Mouse (Mus musculus): ENCODE measurements at regions not wholly inside any gene's neighbourhood (a gene's known extent, or its start where the extent isn't known, plus 50 kb on each side); places are given as distances from the start of the nearest gene placed in this dataset.
A peak's percentile ranks its signal among the peaks of the same experiment; 100 is the strongest.

DNA sequence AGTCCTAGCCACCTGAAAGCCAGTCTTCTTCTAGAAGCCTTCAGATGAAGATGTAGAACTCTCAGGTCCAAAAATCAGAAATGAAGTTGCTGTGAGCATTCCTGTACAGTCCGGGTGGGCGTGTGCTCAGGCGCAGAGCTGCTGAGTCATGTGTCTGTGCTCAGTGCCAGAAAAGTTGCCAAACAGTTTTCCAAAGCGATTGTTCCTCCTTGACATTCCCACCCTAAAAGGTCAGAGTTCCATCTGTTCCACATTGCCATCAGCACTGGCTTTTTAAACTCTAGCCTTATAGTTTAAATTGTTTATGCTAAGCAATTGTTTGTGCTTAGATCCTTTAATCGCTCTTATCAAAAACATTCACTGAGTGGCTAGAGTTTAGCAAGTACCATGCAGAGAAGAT, 222.7 kb upstream of the Gadl1 start:
- DNase-seq (ENCODE audit: low spot score), result no peak
- H3K9ac ChIP-seq (ENCODE audit: low read length), result no peak overlapping the region
- no peak overlapping the region for H3K4me3 ChIP-seq (ENCODE audit: low read depth, low read length)
- H3K9me3 ChIP-seq (ENCODE audit: control insufficient read depth, low read length), result no peaks in the 10 kb centered on the region
- no peaks in the 10 kb centered on the region for H3K4me1 ChIP-seq (replicated peaks; ENCODE audit: control insufficient read depth, insufficient read depth, low read length)
- H3K27ac ChIP-seq (ENCODE audit: low read depth, low read length), result no peak overlapping the region
- H3K4me2 ChIP-seq (ENCODE audit: low read depth, low read length, severe bottlenecking), result no peak overlapping the region
- no peaks in the 10 kb centered on the region for H3K27me3 ChIP-seq (ENCODE audit: control insufficient read depth, insufficient read depth, low read length)
- 94% methylated on average over 5 of the region's 5 CpGs for WGBS
- no peak for ATAC-seq (replicated peaks; ENCODE audit: low FRiP score)
- no peaks in the 10 kb centered on the region for H3K36me3 ChIP-seq (ENCODE audit: control insufficient read depth, insufficient read depth, low read length)

DNA sequence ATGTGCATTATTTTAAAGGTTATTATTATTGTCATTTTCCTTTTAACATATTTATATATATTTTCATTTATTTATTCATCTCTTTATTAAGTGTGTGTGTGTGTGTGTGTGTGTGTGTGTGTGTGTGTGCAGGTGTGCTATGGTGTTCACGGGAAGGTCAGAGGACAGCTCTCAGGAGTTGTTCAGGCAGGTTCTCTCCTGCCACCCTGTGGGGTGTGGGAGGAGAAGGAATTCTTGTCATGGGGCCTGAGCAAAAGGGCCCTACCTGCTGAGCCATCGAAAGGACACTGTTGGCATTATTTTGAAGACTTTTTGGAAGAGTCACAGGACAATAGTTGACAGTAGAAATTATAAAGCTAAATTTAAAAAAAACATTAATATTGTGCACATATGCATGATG, 216.4 kb upstream of the Gadl1 start:
- Histone ChIP-seq H3K27me3 (ENCODE audit: control insufficient read depth, insufficient read depth, low read length) (no peaks in the 10 kb centered on the region), H3K36me3 (ENCODE audit: control insufficient read depth, insufficient read depth, low read length) (no peaks in the 10 kb centered on the region), H3K9ac (ENCODE audit: low read length) (no peak overlapping the region), H3K27ac (ENCODE audit: low read depth, low read length) (no peak overlapping the region), H3K4me2 (ENCODE audit: low read depth, low read length, severe bottlenecking) (no peak overlapping the region), H3K9me3 (ENCODE audit: control insufficient read depth, low read length) (no peaks in the 10 kb centered on the region), H3K4me3 (ENCODE audit: low read depth, low read length) (no peak overlapping the region), H3K4me1 (replicated peaks; ENCODE audit: control insufficient read depth, insufficient read depth, low read length) (no peaks in the 10 kb centered on the region)
- no peak for DNase-seq (ENCODE audit: low spot score)
- WGBS, result 64% methylated on average over 2 of the region's 2 CpGs
- no peak for ATAC-seq (replicated peaks; ENCODE audit: low FRiP score)

DNA sequence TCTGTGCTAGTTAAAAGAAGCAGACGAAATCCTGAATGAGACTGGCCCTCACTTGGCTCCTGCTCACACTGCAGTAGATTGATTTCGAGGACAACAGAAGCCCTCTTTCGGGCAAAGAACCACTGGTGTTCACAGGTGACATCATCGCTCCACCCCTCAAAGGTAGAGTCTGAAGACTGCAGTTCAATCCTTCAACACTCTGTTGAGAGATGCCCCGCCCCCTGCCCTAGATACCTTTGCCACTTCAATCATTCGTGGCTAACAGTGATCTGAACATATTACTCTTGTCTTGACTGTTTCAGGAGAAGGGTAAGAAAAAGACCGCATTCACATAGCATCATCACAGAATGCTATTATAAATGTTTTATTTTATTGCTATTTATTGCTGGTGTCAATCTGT, 205.5 kb upstream of the Gadl1 start:
- Histone ChIP-seq H3K27me3 (ENCODE audit: control insufficient read depth, insufficient read depth, low read length) (no peaks in the 10 kb centered on the region), H3K4me1 (replicated peaks; ENCODE audit: control insufficient read depth, insufficient read depth, low read length) (peaks cover 3% of the 10 kb centered on the region), H3K4me3 (ENCODE audit: low read depth, low read length) (no peak overlapping the region), H3K27ac (ENCODE audit: low read depth, low read length) (no peak overlapping the region), H3K9me3 (ENCODE audit: control insufficient read depth, low read length) (no peaks in the 10 kb centered on the region), H3K36me3 (ENCODE audit: control insufficient read depth, insufficient read depth, low read length) (no peaks in the 10 kb centered on the region), H3K9ac (ENCODE audit: low read length) (no peak overlapping the region), H3K4me2 (ENCODE audit: low read depth, low read length, severe bottlenecking) (no peak overlapping the region)
- ATAC-seq (replicated peaks; ENCODE audit: low FRiP score) (no peak), DNase-seq (ENCODE audit: low spot score) (no peak)
- WGBS, result 89% methylated on average over 7 of the region's 7 CpGs

DNA sequence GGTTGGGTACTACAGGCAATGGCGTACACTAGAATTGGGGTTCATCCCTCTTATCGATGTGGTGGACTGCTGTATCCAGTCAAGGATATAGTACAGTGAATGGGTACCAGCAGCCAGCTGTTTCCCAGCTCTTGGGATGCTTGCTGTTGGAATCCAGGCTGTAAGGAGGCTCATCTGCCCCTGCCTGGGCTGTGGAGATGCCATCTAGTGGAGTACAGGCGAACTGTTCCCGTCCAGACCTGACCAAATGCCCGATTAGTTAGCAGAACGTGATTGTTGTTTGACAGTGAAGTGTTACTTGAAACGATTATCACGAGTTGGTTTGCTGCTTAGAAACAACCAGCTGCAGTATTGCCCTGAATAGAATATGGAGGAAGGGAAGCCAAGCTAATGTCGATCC, 205.0 kb upstream of the Gadl1 start:
- 45% methylated on average over 9 of the region's 9 CpGs for WGBS
- Histone ChIP-seq H3K27ac (ENCODE audit: low read depth, low read length) (no peak overlapping the region), H3K36me3 (ENCODE audit: control insufficient read depth, insufficient read depth, low read length) (no peaks in the 10 kb centered on the region), H3K4me1 (replicated peaks; ENCODE audit: control insufficient read depth, insufficient read depth, low read length) (peaks cover 3% of the 10 kb centered on the region), H3K4me3 (ENCODE audit: low read depth, low read length) (no peak overlapping the region), H3K9me3 (ENCODE audit: control insufficient read depth, low read length) (no peaks in the 10 kb centered on the region), H3K4me2 (ENCODE audit: low read depth, low read length, severe bottlenecking) (no peak overlapping the region), H3K9ac (ENCODE audit: low read length) (no peak overlapping the region), H3K27me3 (ENCODE audit: control insufficient read depth, insufficient read depth, low read length) (no peaks in the 10 kb centered on the region)
- peak; percentile 57 for ATAC-seq (replicated peaks; ENCODE audit: low FRiP score)
- peak; percentile 75 for DNase-seq (ENCODE audit: low spot score)

DNA sequence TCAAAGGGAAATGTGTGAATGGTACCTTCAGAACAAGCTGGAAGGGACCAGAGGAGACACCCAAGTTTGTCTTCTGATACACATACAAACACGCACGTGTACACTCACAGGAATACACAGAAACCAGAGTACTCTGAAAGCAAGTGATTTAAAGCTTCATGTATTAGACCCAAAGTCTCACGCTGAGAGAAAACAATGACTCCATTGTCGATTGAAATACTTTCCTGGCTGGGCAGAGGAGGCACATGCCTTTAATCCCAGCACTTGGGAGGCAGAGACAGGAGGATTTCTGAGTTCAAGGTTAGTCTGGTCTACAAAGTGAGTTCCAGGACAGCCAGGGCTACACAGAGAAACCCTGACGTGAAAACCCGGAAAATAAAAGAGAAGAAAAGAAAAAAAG, 203.5 kb upstream of the Gadl1 start:
- Histone ChIP-seq H3K27me3 (ENCODE audit: control insufficient read depth, insufficient read depth, low read length) (no peaks in the 10 kb centered on the region), H3K9ac (ENCODE audit: low read length) (no peak overlapping the region), H3K4me1 (replicated peaks; ENCODE audit: control insufficient read depth, insufficient read depth, low read length) (peaks cover 3% of the 10 kb centered on the region), H3K4me3 (ENCODE audit: low read depth, low read length) (no peak overlapping the region), H3K36me3 (ENCODE audit: control insufficient read depth, insufficient read depth, low read length) (no peaks in the 10 kb centered on the region), H3K27ac (ENCODE audit: low read depth, low read length) (no peak overlapping the region), H3K4me2 (ENCODE audit: low read depth, low read length, severe bottlenecking) (no peak overlapping the region), H3K9me3 (ENCODE audit: control insufficient read depth, low read length) (no peaks in the 10 kb centered on the region)
- 87% methylated on average over 6 of the region's 6 CpGs for WGBS
- ATAC-seq (replicated peaks; ENCODE audit: low FRiP score) (no peak), DNase-seq (ENCODE audit: low spot score) (no peak)

DNA sequence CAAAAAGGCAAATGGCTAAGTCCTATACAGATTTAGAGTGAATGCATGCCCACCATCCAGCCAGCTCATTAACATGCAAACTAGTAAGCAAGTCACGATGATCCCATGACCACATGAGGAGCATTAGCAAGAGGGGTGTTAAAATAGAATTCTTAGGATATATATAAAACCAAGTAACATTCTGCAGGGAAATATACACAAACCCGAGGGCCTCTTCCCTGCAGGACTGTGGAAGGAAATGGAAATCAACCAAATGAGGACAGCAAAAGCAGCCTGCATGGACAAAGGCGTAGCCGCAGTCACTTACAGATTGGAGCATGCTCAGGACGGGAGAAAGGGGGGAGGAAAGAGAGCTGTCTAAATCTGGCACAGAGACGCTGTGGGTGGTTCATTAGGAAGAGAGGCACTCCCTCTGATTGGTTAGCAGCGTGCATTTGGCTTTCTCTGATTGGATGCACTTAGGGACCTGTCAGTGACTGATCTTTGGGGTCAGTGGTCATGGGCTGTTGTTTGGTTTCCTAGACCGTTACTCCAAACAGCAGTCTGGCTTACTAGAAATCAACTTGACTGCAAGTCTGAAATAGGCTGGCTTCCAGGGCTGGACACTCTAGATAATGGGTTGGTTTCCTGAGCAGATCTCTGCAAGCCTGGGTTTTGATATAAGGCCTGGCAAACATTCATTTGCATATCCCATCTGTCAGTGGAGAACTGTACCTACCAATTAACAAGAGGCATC, 200.9 kb upstream of the Gadl1 start:
- no peak overlapping the region for H3K4me2 ChIP-seq (ENCODE audit: low read depth, low read length, severe bottlenecking)
- WGBS, result 46% methylated on average over 8 of the region's 8 CpGs

DNA sequence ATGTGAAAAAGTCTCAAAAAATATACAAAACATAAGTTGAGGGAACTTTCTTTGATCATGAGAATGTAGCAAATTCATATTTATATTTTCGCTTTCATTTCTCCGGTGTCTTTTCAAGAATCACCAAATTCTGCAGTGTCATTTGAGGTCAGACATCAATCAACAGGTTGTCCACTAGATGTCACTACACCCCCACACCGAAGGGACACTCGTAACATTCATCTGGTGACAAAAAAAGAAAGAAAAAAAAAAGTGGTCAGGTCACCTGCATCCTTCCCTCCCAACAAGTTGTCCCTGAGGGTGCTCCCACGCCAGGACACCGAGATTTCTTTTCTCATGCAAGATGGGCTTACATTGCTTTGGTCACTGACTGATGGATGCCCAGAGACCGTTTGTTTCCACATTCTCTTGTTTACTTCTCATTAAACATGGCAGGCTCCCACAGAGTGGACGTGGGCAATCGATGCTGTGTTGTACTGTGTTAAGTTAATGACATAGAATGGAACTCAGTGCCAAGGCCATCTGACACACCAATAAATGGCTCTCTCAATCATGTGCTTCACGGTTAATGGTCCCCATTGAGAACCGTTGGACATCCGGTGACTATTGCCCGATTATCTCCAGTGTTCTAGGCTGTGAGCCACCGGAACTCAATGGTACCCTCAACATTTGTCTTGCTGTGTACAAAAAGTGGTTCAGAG, 199.1 kb upstream of the Gadl1 start:
- WGBS, result 80% methylated on average over 14 of the region's 14 CpGs
- no peaks in the 10 kb centered on the region for H3K9me3 ChIP-seq (ENCODE audit: control insufficient read depth, low read length)
- DNase-seq (ENCODE audit: low spot score), result no peak
- no peaks in the 10 kb centered on the region for H3K27me3 ChIP-seq (ENCODE audit: control insufficient read depth, insufficient read depth, low read length)
- H3K36me3 ChIP-seq (ENCODE audit: control insufficient read depth, insufficient read depth, low read length), result no peaks in the 10 kb centered on the region
- H3K27ac ChIP-seq (ENCODE audit: low read depth, low read length), result no peak overlapping the region
- no peak overlapping the region for H3K4me2 ChIP-seq (ENCODE audit: low read depth, low read length, severe bottlenecking)
- ATAC-seq (replicated peaks; ENCODE audit: low FRiP score), result no peak
- H3K4me1 ChIP-seq (replicated peaks; ENCODE audit: control insufficient read depth, insufficient read depth, low read length), result peaks cover 3% of the 10 kb centered on the region
- H3K9ac ChIP-seq (ENCODE audit: low read length), result no peak overlapping the region
- no peak overlapping the region for H3K4me3 ChIP-seq (ENCODE audit: low read depth, low read length)

More for the DNA sequence above, 200.9 kb upstream of the Gadl1 start:
- Histone ChIP-seq H3K4me1 (replicated peaks; ENCODE audit: control insufficient read depth, insufficient read depth, low read length) (peaks cover 3% of the 10 kb centered on the region), H3K27ac (ENCODE audit: low read depth, low read length) (peak overlapping the region; percentile 18; the same call in 1 of the 2 replicates), H3K9ac (ENCODE audit: low read length) (no peak overlapping the region), H3K4me3 (ENCODE audit: low read depth, low read length) (no peak overlapping the region), H3K36me3 (ENCODE audit: control insufficient read depth, insufficient read depth, low read length) (no peaks in the 10 kb centered on the region), H3K27me3 (ENCODE audit: control insufficient read depth, insufficient read depth, low read length) (no peaks in the 10 kb centered on the region), H3K9me3 (ENCODE audit: control insufficient read depth, low read length) (no peaks in the 10 kb centered on the region)
- DNase-seq (ENCODE audit: low spot score) (peak; percentile 53), ATAC-seq (replicated peaks; ENCODE audit: low FRiP score) (peak; percentile 91)

DNA sequence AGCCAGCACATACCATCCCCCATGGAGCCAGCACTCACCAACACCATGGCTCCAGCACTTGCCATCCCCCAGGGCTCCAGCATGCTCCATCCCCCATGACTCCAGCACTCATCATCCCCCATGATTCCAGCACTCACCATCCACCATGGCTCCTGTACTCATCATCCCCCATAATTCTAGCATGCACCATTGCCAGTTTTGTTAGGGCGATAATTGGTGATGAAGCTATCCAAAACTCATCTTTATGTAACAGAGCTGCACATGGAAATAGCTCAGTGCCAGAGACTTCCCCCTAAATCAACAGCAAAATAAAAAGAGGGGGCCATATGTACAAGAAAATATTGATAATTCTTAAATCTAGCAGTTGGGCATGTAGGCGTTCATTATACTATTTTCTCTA, 188.9 kb upstream of the Gadl1 start:
- no peak for ATAC-seq (replicated peaks; ENCODE audit: low FRiP score)
- no peaks in the 10 kb centered on the region; the same call in 1 of the 2 replicates for H3K4me1 ChIP-seq (replicated peaks; ENCODE audit: control insufficient read depth, insufficient read depth, low read length)
- no peaks in the 10 kb centered on the region for H3K36me3 ChIP-seq (ENCODE audit: control insufficient read depth, insufficient read depth, low read length)
- H3K27ac ChIP-seq (ENCODE audit: low read depth, low read length), result no peak overlapping the region
- no peak overlapping the region for H3K9ac ChIP-seq (ENCODE audit: low read length)
- 96% methylated on average over 2 of the region's 2 CpGs for WGBS
- H3K4me3 ChIP-seq (ENCODE audit: low read depth, low read length), result no peak overlapping the region
- DNase-seq (ENCODE audit: low spot score), result no peak
- H3K9me3 ChIP-seq (ENCODE audit: control insufficient read depth, low read length), result no peaks in the 10 kb centered on the region; the same call in 1 of the 2 replicates
- no peak overlapping the region for H3K4me2 ChIP-seq (ENCODE audit: low read depth, low read length, severe bottlenecking)
- no peaks in the 10 kb centered on the region for H3K27me3 ChIP-seq (ENCODE audit: control insufficient read depth, insufficient read depth, low read length)

DNA sequence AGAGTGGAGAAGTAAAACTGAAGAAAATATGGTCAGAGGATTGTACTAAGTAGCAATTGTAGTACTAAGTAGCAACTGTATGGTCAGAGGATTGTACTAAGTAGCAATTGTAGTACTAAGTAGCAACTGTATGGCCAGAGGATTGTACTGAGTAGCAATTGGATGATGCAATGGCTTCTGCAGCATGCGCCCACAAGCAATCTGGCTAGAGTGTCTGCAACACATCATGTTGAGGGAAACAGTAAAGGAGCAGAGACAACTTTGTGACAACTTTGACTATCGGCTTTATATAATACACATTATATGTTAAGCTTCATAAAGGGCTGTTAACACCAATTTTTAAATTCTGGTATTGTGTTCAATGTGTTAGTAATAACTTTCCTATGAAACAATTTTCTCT, 188.4 kb upstream of the Gadl1 start:
- H3K27ac ChIP-seq (ENCODE audit: low read depth, low read length), result no peak overlapping the region
- H3K36me3 ChIP-seq (ENCODE audit: control insufficient read depth, insufficient read depth, low read length), result no peaks in the 10 kb centered on the region
- no peak overlapping the region for H3K4me2 ChIP-seq (ENCODE audit: low read depth, low read length, severe bottlenecking)
- no peaks in the 10 kb centered on the region; the same call in 1 of the 2 replicates for H3K4me1 ChIP-seq (replicated peaks; ENCODE audit: control insufficient read depth, insufficient read depth, low read length)
- ATAC-seq (replicated peaks; ENCODE audit: low FRiP score) (no peak), DNase-seq (ENCODE audit: low spot score) (no peak)
- no peak overlapping the region for H3K4me3 ChIP-seq (ENCODE audit: low read depth, low read length)
- no peaks in the 10 kb centered on the region; the same call in 1 of the 2 replicates for H3K9me3 ChIP-seq (ENCODE audit: control insufficient read depth, low read length)
- 100% methylated on average over 2 of the region's 2 CpGs for WGBS
- no peak overlapping the region for H3K9ac ChIP-seq (ENCODE audit: low read length)
- no peaks in the 10 kb centered on the region for H3K27me3 ChIP-seq (ENCODE audit: control insufficient read depth, insufficient read depth, low read length)
